Mouse (Mus musculus) liver, postnatal 0 days (tissue): ENCODE measurements around the gene Vps18. TPM values are rescaled to one million over a fixed set of nuclear protein-coding genes. Genes with fewer than 3 reads are reported as not detected.
A peak's percentile ranks its signal among the peaks of the same experiment; 100 is the strongest.

Experiments
- ATAC-seq: fragments of 200-750 bp; cut with Nextera tagmentation; 2 replicates; pipeline ENCODE4 v1.8.0; 2017; ENCODE audit warnings: mild to moderate bottlenecking, moderate library complexity
- DNase-seq: peaks from one replicate; pipeline ENCODE4 v3.0.0-alpha.2; 2016
- H3K27ac ChIP-seq: fragments of 300-500 bp; sonication (generic); 2 replicates; pipeline ENCODE4 v1.5.1; 2014; ENCODE audit warnings: antibody characterized with exemption, moderate library complexity, mild to moderate bottlenecking, low read depth
- H3K27me3 ChIP-seq: fragments of 300-500 bp; sonication (generic); 2 replicates; pipeline ENCODE4 v1.6.1; 2014; ENCODE audit warnings: low read length, control low read depth, mixed read lengths; ENCODE audit not compliant: insufficient read depth
- H3K36me3 ChIP-seq: fragments of 300-500 bp; sonication (generic); replicated peaks from 2 replicates; pipeline ENCODE4 v1.6.1; 2014; ENCODE audit warnings: mild to moderate bottlenecking, control low read depth, low read length, moderate library complexity, mixed read lengths; ENCODE audit not compliant: insufficient read depth
- H3K4me1 ChIP-seq: fragments of 300-500 bp; sonication (generic); 2 replicates; pipeline ENCODE4 v1.6.1; 2014; ENCODE audit warnings: antibody characterized with exemption, mild to moderate bottlenecking, control low read depth; ENCODE audit not compliant: insufficient read depth
- H3K4me2 ChIP-seq: fragments of 300-500 bp; sonication (generic); 2 replicates; pipeline ENCODE4 v1.6.1; 2014; ENCODE audit warnings: low read depth, mild to moderate bottlenecking, low read length, moderate library complexity, mixed read lengths
- H3K4me3 ChIP-seq: fragments of 300-500 bp; sonication (generic); 2 replicates; pipeline ENCODE4 v1.5.1; 2014; ENCODE audit warnings: low read depth, low read length
- H3K9ac ChIP-seq: fragments of 300-500 bp; sonication (generic); replicated peaks from 2 replicates; pipeline ENCODE4 v1.6.1; 2014; ENCODE audit warnings: mild to moderate bottlenecking, moderate library complexity
- H3K9me3 ChIP-seq: fragments of 300-500 bp; sonication (generic); 2 replicates; pipeline ENCODE4 v1.6.1; 2016; ENCODE audit warnings: mild to moderate bottlenecking, control low read depth, low read length, mixed read lengths
- CTCF ChIP-seq: sonication (generic); IDR thresholded peaks from 2 replicates; pipeline ENCODE4 v1.5.1; 2016; ENCODE audit warnings: antibody characterized with exemption, low read depth
- EP300 ChIP-seq: IDR thresholded peaks from 2 replicates; pipeline ENCODE4 v1.6.1; 2016; ENCODE audit warnings: antibody characterized with exemption, low read depth, mild to moderate bottlenecking
- WGBS: fragments of 180-500 bp; shearing (Covaris S2); extraction: QIAGEN DNeasy Blood & Tissue Kit; methylation state at CpG from one replicate; pipeline ENCODE4 v1.1.7; 2014; ENCODE audit not compliant: insufficient replicate concordance; 5-methylcytosine and 5-hydroxymethylcytosine counted together
- polyA plus RNA-seq: library from polyadenylated mRNA; unstranded; fragments of >200 nt; fragmentation: Nextera tagmentation; extraction: Ambion mirVana; gene quantifications from 2 replicates; pipeline ENCODE4 v1.2.1, GENCODE M21; 2015

Vps18 gene
- polyA plus RNA-seq, 1 experiment from 2014 or later, result 4.7 TPM

GRCm38 (mm10) chr2:119277810-119278209, 10.7 kb upstream of the Vps18 start:
- TF ChIP-seq EP300 (no peak), CTCF (no peak)
- 90% methylated on average over 23 of the region's 23 CpGs for WGBS
- no peak overlapping the region for H3K4me3 ChIP-seq

GRCm38 (mm10) chr2:119281899-119282565, 6.5 kb upstream of the Vps18 start:
- H3K9ac ChIP-seq, result no peak overlapping the region
- no peak overlapping the region for H3K27ac ChIP-seq
- DNase-seq (no peak), ATAC-seq (no peak)
- H3K4me1 ChIP-seq, result no peaks in the 10 kb centered on the region
- H3K36me3 ChIP-seq, result no peaks in the 10 kb centered on the region
- H3K9me3 ChIP-seq, result no peaks in the 10 kb centered on the region
- no peak overlapping the region for H3K4me3 ChIP-seq
- no peaks in the 10 kb centered on the region for H3K27me3 ChIP-seq
- H3K4me2 ChIP-seq, result no peak overlapping the region
- WGBS, result 59% methylated on average over 7 of the region's 7 CpGs
- TF ChIP-seq CTCF, result no peak
- no peak for TF ChIP-seq EP300

More at GRCm38 (mm10) chr2:119277810-119278209, 10.7 kb upstream of the Vps18 start:
- Histone ChIP-seq H3K4me1 (no peaks in the 10 kb centered on the region), H3K36me3 (no peaks in the 10 kb centered on the region), H3K4me2 (no peak overlapping the region), H3K9me3 (no peaks in the 10 kb centered on the region), H3K9ac (no peak overlapping the region), H3K27me3 (no peaks in the 10 kb centered on the region), H3K27ac (no peak overlapping the region)
- no peak for DNase-seq
- no peak for ATAC-seq

GRCm38 (mm10) chr2:119287372-119287771, 1.2 kb upstream of the Vps18 start:
- Histone ChIP-seq H3K4me2 (peak overlapping the region; percentile 91; the same call in 1 of the 2 replicates), H3K27ac (no peak overlapping the region), H3K4me3 (no peak overlapping the region), H3K36me3 (peaks cover 15% of the 10 kb centered on the region), H3K9ac (no peak overlapping the region), H3K9me3 (no peaks in the 10 kb centered on the region), H3K4me1 (peaks cover 13% of the 10 kb centered on the region), H3K27me3 (no peaks in the 10 kb centered on the region)
- no peak for TF ChIP-seq CTCF
- TF ChIP-seq EP300, result no peak
- whole genome bisulfite sequencing, result 88% methylated on average over 5 of the region's 5 CpGs
- DNase-seq (no peak), ATAC-seq (no peak)

DNA sequence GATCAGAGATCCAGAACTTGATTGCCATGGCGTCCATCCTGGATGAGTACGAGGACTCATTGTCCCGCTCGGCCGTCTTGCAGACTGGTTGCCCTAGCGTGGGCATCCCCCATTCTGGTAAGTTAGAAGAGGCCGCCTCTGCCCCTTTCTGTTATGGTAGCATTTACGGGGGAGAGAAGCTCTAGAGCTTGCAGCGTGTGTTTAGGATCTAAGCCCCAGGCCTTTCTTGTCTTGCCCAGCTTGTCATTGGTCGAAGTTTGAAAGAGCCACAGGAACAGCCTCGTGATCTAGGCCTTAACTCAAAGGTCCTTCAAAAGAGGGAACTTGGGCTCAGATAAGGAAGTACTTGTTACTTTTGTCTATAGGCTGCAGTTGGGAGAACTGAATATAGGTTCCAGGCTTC, 475 bp downstream of the Vps18 start:
- Histone ChIP-seq H3K36me3 (peaks cover 32% of the 10 kb centered on the region), H3K4me3 (peak overlapping the region; percentile 74), H3K9ac (peak overlapping the region; percentile 82), H3K9me3 (no peaks in the 10 kb centered on the region), H3K4me1 (peaks cover 13% of the 10 kb centered on the region), H3K27me3 (no peaks in the 10 kb centered on the region), H3K4me2 (peak overlapping the region; percentile 91), H3K27ac (peak overlapping the region; percentile 81)
- TF ChIP-seq CTCF (no peak), EP300 (no peak)
- DNase-seq, result peak; percentile 44
- under 1% methylated on average over 11 of the region's 11 CpGs for WGBS
- ATAC-seq, result peak; percentile 8

- Histone ChIP-seq H3K4me2 (no peak overlapping the region), H3K27me3 (no peaks in the 10 kb centered on the region), H3K9me3 (no peaks in the 10 kb centered on the region), H3K4me3 (no peak overlapping the region), H3K36me3 (peaks cover 56% of the 10 kb centered on the region), H3K4me1 (peaks cover 16% of the 10 kb centered on the region), H3K27ac (no peak overlapping the region), H3K9ac (no peak overlapping the region)
- no peak for ATAC-seq
- TF ChIP-seq CTCF, result no peak
- no peak for TF ChIP-seq EP300
- no peak for DNase-seq
- 90% methylated on average over 5 of the region's 5 CpGs for WGBS
Measured at GRCm38 (mm10) chr2:119292281-119292680, 3.7 kb downstream of the Vps18 start.

- Histone ChIP-seq H3K27ac (no peak overlapping the region), H3K4me1 (peaks cover 11% of the 10 kb centered on the region), H3K36me3 (peaks cover 61% of the 10 kb centered on the region), H3K9ac (no peak overlapping the region), H3K4me3 (no peak overlapping the region), H3K4me2 (no peak overlapping the region), H3K27me3 (no peaks in the 10 kb centered on the region), H3K9me3 (no peaks in the 10 kb centered on the region)
- ATAC-seq, result no peak
- 88% methylated on average over 17 of the region's 17 CpGs for WGBS
- TF ChIP-seq CTCF (no peak), EP300 (no peak)
- DNase-seq, result no peak
Measured at GRCm38 (mm10) chr2:119292852-119293251, 4.3 kb downstream of the Vps18 start.

- WGBS, result 89% methylated on average over 17 of the region's 17 CpGs
- TF ChIP-seq EP300 (no peak), CTCF (no peak)
- Histone ChIP-seq H3K9ac (no peak overlapping the region), H3K4me1 (peaks cover 7% of the 10 kb centered on the region), H3K36me3 (peaks cover 63% of the 10 kb centered on the region), H3K9me3 (no peaks in the 10 kb centered on the region), H3K27ac (no peak overlapping the region), H3K4me3 (no peak overlapping the region), H3K27me3 (no peaks in the 10 kb centered on the region), H3K4me2 (no peak overlapping the region)
- DNase-seq (no peak), ATAC-seq (no peak)
Measured at GRCm38 (mm10) chr2:119293311-119293710, 4.8 kb downstream of the Vps18 start.
